Mouse (Mus musculus): ENCODE measurements around the gene 5330417C22Rik.

- TF ChIP-seq CTCF (IDR thresholded peaks at IDR 0.05 in 2 of 3, conservative IDR thresholded peaks at IDR 0.05 in 1 of 3; ENCODE audit: control insufficient read depth in 1 of 3, insufficient read depth in 1 of 3, low read depth in 2 of 3, low read length in 3 of 3, poor library complexity in 1 of 3, severe bottlenecking in 1 of 3) (no peak), E2F4 (IDR thresholded peaks at IDR 0.05; ENCODE audit: borderline replicate concordance, low read depth, low read length) (no peak), TBP (IDR thresholded peaks at IDR 0.05; ENCODE audit: low read depth, low read length) (no peak), ZC3H11A (IDR thresholded peaks at IDR 0.05; ENCODE audit: low read depth, low read length) (no peak), EP300 (IDR thresholded peaks at IDR 0.05; ENCODE audit: low read depth in 1 of 2, low read length in 2 of 2) (no peak), CHD2 (IDR thresholded peaks at IDR 0.05; ENCODE audit: low read length) (no peak), POLR2AphosphoS5 (IDR thresholded peaks at IDR 0.05; ENCODE audit: borderline replicate concordance, low read depth, low read length) (no peak), CHD1 (IDR thresholded peaks at IDR 0.05; ENCODE audit: low read depth, low read length) (no peak), USF1 (IDR thresholded peaks at IDR 0.05; ENCODE audit: low read depth, low read length) (no peak), POLR2A (IDR thresholded peaks at IDR 0.05; ENCODE audit: control insufficient read depth in 1 of 2, insufficient read depth in 1 of 2, low read depth in 1 of 2, low read length in 2 of 2, poor library complexity in 1 of 2) (no peak), GATA1 (IDR thresholded peaks at IDR 0.05; ENCODE audit: low read depth, low read length) (no peak)
Measured at GRCm38 (mm10) chr3:108432542-108433187, 103.7 kb downstream of the 5330417C22Rik start.

All from MEL (cell line).